Mouse (Mus musculus) kidney, embryonic 16.5 days (tissue): ENCODE measurements around the gene Atp6v0e2. TPM values are rescaled to one million over a fixed set of nuclear protein-coding genes. Genes with fewer than 3 reads are reported as not detected.

Source experiments
- ATAC-seq: fragments of 200-750 bp; cut with Nextera tagmentation; 2 replicates; pipeline ENCODE4 v1.8.0; 2017; ENCODE audit warnings: moderate TSS enrichment; ENCODE audit not compliant: low FRiP score, low TSS enrichment
- H3K27ac ChIP-seq: fragments of 300-500 bp; sonication (generic); 2 replicates; pipeline ENCODE4 v1.5.1; 2014; ENCODE audit warnings: low read length
- H3K27me3 ChIP-seq: fragments of 300-500 bp; sonication (generic); 2 replicates; pipeline ENCODE4 v1.6.1; 2014; ENCODE audit warnings: low read length, control low read depth, mixed read lengths; ENCODE audit not compliant: insufficient read depth
- H3K36me3 ChIP-seq: fragments of 300-500 bp; sonication (generic); 2 replicates; pipeline ENCODE4 v1.6.1; 2014; ENCODE audit warnings: low read length, control low read depth, mixed read lengths; ENCODE audit not compliant: insufficient read depth
- H3K4me1 ChIP-seq: fragments of 300-500 bp; sonication (generic); 2 replicates; pipeline ENCODE4 v1.6.1; 2014; ENCODE audit warnings: low read length, control low read depth, mixed read lengths; ENCODE audit not compliant: insufficient read depth
- H3K4me2 ChIP-seq: fragments of 300-500 bp; sonication (generic); replicated peaks from 2 replicates; pipeline ENCODE4 v1.6.1; 2014; ENCODE audit warnings: low read depth, low read length
- H3K4me3 ChIP-seq: fragments of 300-500 bp; sonication (generic); 2 replicates; pipeline ENCODE4 v1.5.1; 2014; ENCODE audit warnings: mild to moderate bottlenecking, low read length
- H3K9ac ChIP-seq: fragments of 300-500 bp; sonication (generic); replicated peaks from 2 replicates; pipeline ENCODE4 v1.6.1; 2014; ENCODE audit warnings: low read length
- H3K9me3 ChIP-seq: fragments of 300-500 bp; sonication (generic); 2 replicates; pipeline ENCODE4 v1.6.1; 2016; ENCODE audit warnings: low read length, control low read depth
- WGBS: fragments of 180-500 bp; shearing (Covaris S2); extraction: QIAGEN DNeasy Blood & Tissue Kit; methylation state at CpG from one replicate; pipeline ENCODE4 v1.1.7; 2014; 5-methylcytosine and 5-hydroxymethylcytosine counted together
- polyA plus RNA-seq: library from polyadenylated mRNA; unstranded; fragments of >200 nt; fragmentation: Nextera tagmentation; extraction: Ambion mirVana; gene quantifications from 2 replicates; pipeline ENCODE4 v1.2.1, GENCODE M21; 2015

Atp6v0e2 gene
- polyA plus RNA-seq, 1 experiment from 2014 or later = 33.8 TPM

GRCm38 (mm10) chr6:48538841-48539737, 1.7 kb downstream of the Atp6v0e2 start:
- no peaks in the 10 kb centered on the region for H3K27me3 ChIP-seq
- ATAC-seq = no peak
- H3K4me3 ChIP-seq = no peak overlapping the region
- H3K4me2 ChIP-seq = no peak overlapping the region
- H3K4me1 ChIP-seq = peaks cover 24% of the 10 kb centered on the region
- H3K27ac ChIP-seq = no peak overlapping the region
- H3K36me3 ChIP-seq = no peaks in the 10 kb centered on the region
- H3K9me3 ChIP-seq = no peaks in the 10 kb centered on the region
- WGBS = 73% methylated on average over 5 of the region's 5 CpGs
- H3K9ac ChIP-seq = no peak overlapping the region

GRCm38 (mm10) chr6:48539860-48540259, 2.4 kb downstream of the Atp6v0e2 start:
- Histone ChIP-seq H3K9ac (no peak overlapping the region), H3K9me3 (no peaks in the 10 kb centered on the region), H3K4me3 (no peak overlapping the region), H3K27ac (no peak overlapping the region), H3K27me3 (no peaks in the 10 kb centered on the region), H3K4me2 (no peak overlapping the region), H3K36me3 (no peaks in the 10 kb centered on the region), H3K4me1 (peaks cover 24% of the 10 kb centered on the region)
- WGBS = 61% methylated on average over 5 of the region's 5 CpGs
- no peak for ATAC-seq

- ATAC-seq = no peak
- H3K4me3 ChIP-seq = no peak overlapping the region
- no peaks in the 10 kb centered on the region for H3K27me3 ChIP-seq
- no peak overlapping the region for H3K9ac ChIP-seq
- WGBS = 35% methylated on average over 3 of the region's 3 CpGs
- H3K9me3 ChIP-seq = no peaks in the 10 kb centered on the region
- no peak overlapping the region for H3K4me2 ChIP-seq
- no peak overlapping the region for H3K27ac ChIP-seq
- peaks cover 24% of the 10 kb centered on the region for H3K4me1 ChIP-seq
- no peaks in the 10 kb centered on the region for H3K36me3 ChIP-seq
These were observed 3.3 kb downstream of the Atp6v0e2 start for GRCm38 (mm10) chr6:48540721-48541120.

- peaks cover 25% of the 10 kb centered on the region for H3K4me1 ChIP-seq
- H3K4me2 ChIP-seq = no peak overlapping the region
- no peaks in the 10 kb centered on the region for H3K9me3 ChIP-seq
- H3K27me3 ChIP-seq = no peaks in the 10 kb centered on the region
- H3K27ac ChIP-seq = no peak overlapping the region
- 0 out of 2 replicates have a peak, but pooled peaks have one; percentile 31 for ATAC-seq
- H3K9ac ChIP-seq = peak overlapping the region; percentile 45; the same call in 1 of the 2 replicates
- no peaks in the 10 kb centered on the region for H3K36me3 ChIP-seq
- 11% methylated on average over 7 of the region's 7 CpGs for WGBS
- H3K4me3 ChIP-seq = no peak overlapping the region
These were observed 4.4 kb downstream of the Atp6v0e2 start for GRCm38 (mm10) chr6:48541560-48542450.

GRCm38 (mm10) chr6:48542631-48543030, 5.2 kb downstream of the Atp6v0e2 start:
- Histone ChIP-seq H3K9ac (no peak overlapping the region), H3K36me3 (no peaks in the 10 kb centered on the region), H3K27me3 (no peaks in the 10 kb centered on the region), H3K4me3 (no peak overlapping the region), H3K9me3 (no peaks in the 10 kb centered on the region), H3K27ac (no peak overlapping the region), H3K4me1 (peaks cover 20% of the 10 kb centered on the region), H3K4me2 (no peak overlapping the region)
- 89% methylated on average over 3 of the region's 3 CpGs for WGBS
- no peak for ATAC-seq

- WGBS = 65% methylated on average over 5 of the region's 5 CpGs
- Histone ChIP-seq H3K27me3 (no peaks in the 10 kb centered on the region), H3K9ac (no peak overlapping the region), H3K4me3 (no peak overlapping the region), H3K4me2 (no peak overlapping the region), H3K27ac (no peak overlapping the region), H3K4me1 (peaks cover 13% of the 10 kb centered on the region), H3K9me3 (no peaks in the 10 kb centered on the region), H3K36me3 (no peaks in the 10 kb centered on the region)
- ATAC-seq = no peak
These were observed 7.8 kb downstream of the Atp6v0e2 start for GRCm38 (mm10) chr6:48545251-48545650.

- WGBS = 38% methylated on average over 1 of the region's 1 CpGs
- H3K4me3 ChIP-seq = no peak overlapping the region
- ATAC-seq = no peak
- H3K4me2 ChIP-seq = no peak overlapping the region
- no peaks in the 10 kb centered on the region for H3K9me3 ChIP-seq
- H3K9ac ChIP-seq = no peak overlapping the region
- H3K36me3 ChIP-seq = no peaks in the 10 kb centered on the region
- H3K27me3 ChIP-seq = no peaks in the 10 kb centered on the region
- H3K27ac ChIP-seq = no peak overlapping the region
- peaks cover 13% of the 10 kb centered on the region for H3K4me1 ChIP-seq
These were observed 8.9 kb downstream of the Atp6v0e2 start for GRCm38 (mm10) chr6:48546271-48546670.

- Histone ChIP-seq H3K4me2 (no peak overlapping the region), H3K36me3 (no peaks in the 10 kb centered on the region), H3K4me1 (peaks cover 8% of the 10 kb centered on the region), H3K27ac (no peak overlapping the region), H3K27me3 (no peaks in the 10 kb centered on the region), H3K9me3 (no peaks in the 10 kb centered on the region), H3K9ac (no peak overlapping the region), H3K4me3 (no peak overlapping the region)
- no peak for ATAC-seq
- WGBS = 52% methylated on average over 4 of the region's 4 CpGs
These were observed 9.4 kb downstream of the Atp6v0e2 start for GRCm38 (mm10) chr6:48546858-48547257.

GRCm38 (mm10) chr6:48548314-48548713, 10.9 kb downstream of the Atp6v0e2 start:
- 76% methylated on average over 6 of the region's 6 CpGs for WGBS
- Histone ChIP-seq H3K36me3 (no peaks in the 10 kb centered on the region), H3K9ac (no peak overlapping the region), H3K27me3 (no peaks in the 10 kb centered on the region), H3K4me2 (no peak overlapping the region), H3K4me1 (0 out of 2 replicates have a peak, but pooled peaks cover 2% of the 10 kb centered on the region), H3K9me3 (no peaks in the 10 kb centered on the region), H3K4me3 (no peak overlapping the region), H3K27ac (no peak overlapping the region)
- no peak for ATAC-seq
